Mouse (Mus musculus) telencephalon, adult 2 months (tissue): ENCODE measurements at regions not wholly inside any gene's neighbourhood (a gene's known extent, or its start where the extent isn't known, plus 50 kb on each side); places are given as distances from the start of the nearest gene placed in this dataset.

Experiments
- DNase-seq: peaks from one replicate; pipeline ENCODE4 v3.0.0-alpha.2; 2011; ENCODE audit warnings: low read depth, low spot score

DNA sequence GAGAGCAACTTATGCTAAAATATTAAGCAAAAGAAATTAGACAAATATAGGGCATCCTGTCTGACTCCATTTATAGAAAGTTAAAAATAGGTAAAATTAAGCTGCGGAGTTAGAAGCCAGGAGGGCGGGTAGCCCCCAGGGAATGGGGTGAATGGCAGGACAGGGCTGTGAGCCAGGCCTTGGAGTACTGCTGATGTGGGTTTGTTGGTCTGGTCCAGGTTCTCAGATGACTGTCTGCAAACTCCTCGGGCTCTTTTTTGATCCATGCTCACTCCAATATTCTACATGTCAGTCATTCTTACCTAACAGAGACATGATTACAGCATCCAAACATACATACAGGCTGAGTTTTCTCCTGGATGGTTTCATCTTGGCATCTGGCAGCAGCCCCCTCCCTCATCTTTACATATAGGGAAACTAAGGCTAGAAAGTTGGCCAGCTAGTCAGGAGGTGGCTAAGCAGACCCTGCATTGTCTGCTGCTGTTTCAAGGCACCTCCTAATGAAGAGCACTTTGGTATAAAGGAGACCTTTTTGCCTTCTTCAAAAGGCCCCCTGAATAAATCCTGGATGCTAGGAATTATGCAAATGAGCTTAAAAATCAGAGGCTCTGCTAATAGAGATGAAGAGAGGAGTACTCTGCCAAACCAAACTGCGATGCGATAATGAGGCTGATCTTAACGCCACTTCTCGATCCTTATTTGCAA lies 354.4 kb downstream of the Xylt1 start:
- no peak for DNase-seq

DNA sequence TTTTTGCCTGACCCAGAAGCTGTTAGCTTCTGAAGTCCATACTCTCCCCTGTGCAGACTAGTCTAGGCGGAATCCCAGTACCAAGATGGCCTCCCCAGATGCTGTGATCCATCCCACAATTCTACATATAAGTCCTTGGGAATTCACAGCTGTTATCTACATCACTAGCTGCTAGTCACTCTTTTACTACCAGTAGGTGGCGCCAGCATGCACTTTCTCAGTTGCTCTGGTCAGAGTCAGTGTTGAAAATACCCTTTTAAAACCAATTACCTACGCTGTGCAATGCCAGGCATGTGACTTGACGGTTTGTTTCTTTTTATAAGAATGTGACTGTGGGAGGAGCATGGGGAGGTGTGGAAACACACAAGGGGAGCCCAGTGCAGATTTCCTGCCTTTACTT lies 348.3 kb downstream of the Xylt1 start:
- DNase-seq, result no peak
